Mouse (Mus musculus) heart, postnatal 0 days (tissue): Measurements from ENCODE around the gene Olfml1. TPM values are rescaled to one million over a fixed set of nuclear protein-coding genes. Genes with fewer than 3 reads are reported as not detected.

Source experiments
- ATAC-seq: fragments of 200-750 bp; cut with Nextera tagmentation; 2 replicates; pipeline ENCODE4 v1.8.0; 2017; ENCODE audit warnings: low read depth, moderate number of reproducible peaks, moderate library complexity; ENCODE audit not compliant: insufficient read depth
- DNase-seq: peaks from one replicate; pipeline ENCODE4 v3.0.0-alpha.2; 2016; ENCODE audit warnings: low spot score
- H3K27ac ChIP-seq: fragments of 300-500 bp; sonication (generic); 2 replicates; pipeline ENCODE4 v1.5.1; 2014; ENCODE audit warnings: low read depth, mild to moderate bottlenecking
- H3K27me3 ChIP-seq: fragments of 300-500 bp; sonication (generic); 2 replicates; pipeline ENCODE4 v1.6.1; 2014; ENCODE audit warnings: low read length, mixed read lengths; ENCODE audit not compliant: control insufficient read depth, insufficient read depth
- H3K36me3 ChIP-seq: fragments of 300-500 bp; sonication (generic); replicated peaks from 2 replicates; pipeline ENCODE4 v1.6.1; 2014; ENCODE audit warnings: low read length, mixed read lengths; ENCODE audit not compliant: control insufficient read depth, insufficient read depth
- H3K4me1 ChIP-seq: fragments of 300-500 bp; sonication (generic); 2 replicates; pipeline ENCODE4 v1.6.1; 2014; ENCODE audit warnings: antibody characterized with exemption; ENCODE audit not compliant: control insufficient read depth, insufficient read depth
- H3K4me2 ChIP-seq: fragments of 300-500 bp; sonication (generic); 2 replicates; pipeline ENCODE4 v1.6.1; 2014; ENCODE audit warnings: low read depth, mild to moderate bottlenecking, low read length, moderate library complexity
- H3K4me3 ChIP-seq: fragments of 300-500 bp; sonication (generic); 2 replicates; pipeline ENCODE4 v1.5.1; 2014; ENCODE audit warnings: low read depth, low read length
- H3K9ac ChIP-seq: fragments of 300-500 bp; sonication (generic); replicated peaks from 2 replicates; pipeline ENCODE4 v1.6.1; 2014; ENCODE audit warnings: low read depth, low read length, mixed read lengths
- H3K9me3 ChIP-seq: fragments of 300-500 bp; sonication (generic); replicated peaks from 2 replicates; pipeline ENCODE4 v1.6.1; 2016; ENCODE audit warnings: low read length; ENCODE audit not compliant: control insufficient read depth
- CTCF ChIP-seq: IDR thresholded peaks from 2 replicates; pipeline ENCODE4 v1.5.1; 2016; ENCODE audit warnings: antibody characterized with exemption, control low read depth, low read depth
- EP300 ChIP-seq: IDR thresholded peaks from 2 replicates; pipeline ENCODE4 v1.6.1; 2016; ENCODE audit warnings: antibody characterized with exemption, low read depth
- WGBS: fragments of 180-500 bp; shearing (Covaris S2); extraction: QIAGEN DNeasy Blood & Tissue Kit; methylation state at CpG from one replicate; pipeline ENCODE4 v1.1.7; 2014; 5-methylcytosine and 5-hydroxymethylcytosine counted together
- polyA plus RNA-seq: library from polyadenylated mRNA; unstranded; fragments of >200 nt; fragmentation: Nextera tagmentation; extraction: Ambion mirVana; gene quantifications from 2 replicates; pipeline ENCODE4 v1.2.1, GENCODE M21; 2015
- total RNA-seq: library from RNA; depleted of rRNA; stranded (reverse); fragments of >200 nt; gene quantifications from 2 replicates; pipeline ENCODE4 v1.2.3, GENCODE M21; 2014; ENCODE audit warnings: low replicate concordance

Gene Olfml1
- total and polyA plus RNA-seq, 2 experiments from 2014 or later = 2.9 to 5.1 TPM

DNA sequence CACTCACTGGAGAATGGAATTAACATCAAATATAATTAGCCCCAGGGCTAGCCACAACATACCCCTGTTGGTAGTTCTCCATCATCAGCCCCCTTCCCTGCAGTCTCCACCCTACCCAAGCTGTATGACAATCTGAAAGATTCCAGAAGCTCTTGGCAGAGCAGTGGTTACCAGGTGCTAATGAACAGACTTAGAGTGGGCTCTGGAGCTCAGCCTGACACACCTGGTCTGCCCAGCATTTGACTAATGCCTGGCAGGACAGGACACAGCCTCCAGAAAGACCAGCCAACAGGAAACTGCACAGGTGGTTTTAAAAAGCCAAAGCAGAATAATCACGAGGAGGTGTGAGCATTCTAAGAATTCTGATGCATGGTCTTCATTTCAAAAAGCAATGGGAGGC is 13.8 kb upstream of the Olfml1 start:
- Histone ChIP-seq H3K27me3 (no peaks in the 10 kb centered on the region), H3K9ac (no peak overlapping the region), H3K4me3 (no peak overlapping the region), H3K4me1 (no peaks in the 10 kb centered on the region), H3K27ac (no peak overlapping the region), H3K4me2 (no peak overlapping the region), H3K36me3 (no peaks in the 10 kb centered on the region), H3K9me3 (no peaks in the 10 kb centered on the region)
- no peak for DNase-seq
- TF ChIP-seq CTCF = no peak
- no peak for TF ChIP-seq EP300
- ATAC-seq = no peak
- 53% methylated on average over 1 of the region's 1 CpGs for WGBS

DNA sequence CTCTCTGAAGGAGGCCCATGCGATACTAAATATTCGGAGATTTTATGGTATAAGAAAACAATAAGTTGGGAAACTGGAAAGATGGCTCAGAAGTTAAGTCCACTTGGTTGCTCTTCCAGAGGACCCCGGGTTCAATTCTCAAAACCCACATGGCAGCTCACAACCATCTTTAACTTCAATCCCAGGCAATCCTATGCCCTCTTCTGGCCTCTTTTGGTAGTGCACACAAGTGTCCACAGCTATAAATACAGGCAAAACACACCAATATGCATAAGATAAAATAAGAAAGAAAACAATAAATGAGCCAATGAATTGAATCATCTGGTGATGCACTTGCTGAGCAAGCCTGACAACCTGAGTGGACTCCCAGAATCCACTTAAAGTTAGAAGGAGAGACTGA is 11.3 kb upstream of the Olfml1 start:
- Histone ChIP-seq H3K27me3 (no peaks in the 10 kb centered on the region), H3K4me3 (no peak overlapping the region), H3K27ac (no peak overlapping the region), H3K9ac (no peak overlapping the region), H3K4me1 (no peaks in the 10 kb centered on the region), H3K36me3 (no peaks in the 10 kb centered on the region), H3K4me2 (no peak overlapping the region), H3K9me3 (no peaks in the 10 kb centered on the region)
- WGBS = 79% methylated on average over 3 of the region's 3 CpGs
- DNase-seq = no peak
- TF ChIP-seq CTCF (peak; percentile 31; the same call in 1 of the 2 replicates), EP300 (no peak)
- no peak for ATAC-seq

DNA sequence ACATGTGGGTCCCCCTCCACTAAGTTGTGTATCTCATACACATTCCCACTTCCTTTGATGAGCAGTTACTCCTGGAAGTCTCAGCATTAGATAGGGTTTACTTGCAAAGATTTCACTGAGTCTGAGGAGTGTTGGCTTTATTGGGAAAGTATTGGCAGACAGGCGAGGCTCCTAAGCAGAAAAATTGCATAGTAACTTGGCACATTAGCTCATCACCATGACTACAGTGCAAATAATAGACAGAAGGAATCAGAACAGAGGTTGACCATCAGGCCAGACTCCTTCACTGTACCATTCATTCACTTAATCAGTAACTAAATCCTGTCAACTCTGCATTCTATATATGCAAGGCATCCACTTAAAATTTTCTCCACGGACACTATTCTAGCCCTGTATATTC is 6.6 kb upstream of the Olfml1 start:
- no peak for DNase-seq
- 49% methylated on average over 2 of the region's 2 CpGs for WGBS
- no peaks in the 10 kb centered on the region for H3K9me3 ChIP-seq

DNA sequence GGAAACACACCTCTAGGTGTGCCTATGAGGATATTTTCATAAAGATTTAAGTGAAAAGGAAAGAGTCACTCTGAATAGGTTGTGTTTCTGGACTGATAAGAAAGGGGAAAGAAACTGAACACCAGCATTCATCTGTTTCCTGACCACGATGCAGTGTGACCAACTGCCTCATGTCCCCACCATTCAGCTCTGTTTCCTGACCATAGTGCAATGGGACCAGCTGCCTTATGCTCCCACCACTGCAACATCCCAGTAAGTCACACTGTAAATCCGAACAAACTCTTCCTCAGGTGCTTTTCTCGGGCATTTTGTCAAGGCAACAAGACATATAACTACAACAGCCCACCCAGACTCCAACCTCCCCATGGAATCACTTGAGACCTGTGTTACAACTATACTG is 5.7 kb upstream of the Olfml1 start:
- Histone ChIP-seq H3K27ac (no peak overlapping the region), H3K4me1 (no peaks in the 10 kb centered on the region), H3K4me3 (no peak overlapping the region), H3K4me2 (no peak overlapping the region), H3K36me3 (no peaks in the 10 kb centered on the region), H3K9me3 (no peaks in the 10 kb centered on the region), H3K27me3 (no peaks in the 10 kb centered on the region), H3K9ac (no peak overlapping the region)
- TF ChIP-seq CTCF = no peak
- TF ChIP-seq EP300 = no peak
- DNase-seq (no peak), ATAC-seq (no peak)
- 56% methylated on average over 3 of the region's 3 CpGs for WGBS

More for the DNA sequence above, 6.6 kb upstream of the Olfml1 start:
- Histone ChIP-seq H3K4me1 (no peaks in the 10 kb centered on the region), H3K9ac (no peak overlapping the region), H3K36me3 (no peaks in the 10 kb centered on the region), H3K4me2 (no peak overlapping the region), H3K27ac (no peak overlapping the region), H3K27me3 (no peaks in the 10 kb centered on the region), H3K4me3 (no peak overlapping the region)
- no peak for ATAC-seq
- TF ChIP-seq EP300 (no peak), CTCF (no peak)

DNA sequence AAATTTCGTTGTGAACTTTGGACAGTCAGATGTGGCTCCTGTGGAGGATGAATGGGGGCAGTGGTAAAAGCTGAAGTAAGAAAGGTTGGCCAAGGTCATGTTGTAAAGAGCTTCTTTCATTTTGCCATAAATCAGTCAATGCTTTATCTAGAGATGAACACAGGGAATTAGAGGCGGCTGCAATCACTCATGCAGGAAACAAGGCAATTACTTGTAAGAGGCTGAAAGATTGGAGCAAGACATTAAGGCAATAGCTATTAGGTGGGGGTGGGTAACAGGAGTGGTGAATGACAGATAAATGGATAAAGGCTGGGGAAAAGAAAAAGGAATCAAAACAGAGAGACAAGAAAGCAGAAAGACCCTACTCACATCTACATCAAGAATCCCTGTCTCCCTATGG is 3.5 kb upstream of the Olfml1 start:
- DNase-seq (no peak), ATAC-seq (no peak)
- no peak for TF ChIP-seq CTCF
- no peak for TF ChIP-seq EP300
- 59% methylated on average over 2 of the region's 2 CpGs for whole genome bisulfite sequencing
- Histone ChIP-seq H3K36me3 (no peaks in the 10 kb centered on the region), H3K9ac (no peak overlapping the region), H3K27ac (no peak overlapping the region), H3K4me3 (no peak overlapping the region), H3K4me2 (no peak overlapping the region), H3K27me3 (no peaks in the 10 kb centered on the region), H3K9me3 (no peaks in the 10 kb centered on the region), H3K4me1 (no peaks in the 10 kb centered on the region)

DNA sequence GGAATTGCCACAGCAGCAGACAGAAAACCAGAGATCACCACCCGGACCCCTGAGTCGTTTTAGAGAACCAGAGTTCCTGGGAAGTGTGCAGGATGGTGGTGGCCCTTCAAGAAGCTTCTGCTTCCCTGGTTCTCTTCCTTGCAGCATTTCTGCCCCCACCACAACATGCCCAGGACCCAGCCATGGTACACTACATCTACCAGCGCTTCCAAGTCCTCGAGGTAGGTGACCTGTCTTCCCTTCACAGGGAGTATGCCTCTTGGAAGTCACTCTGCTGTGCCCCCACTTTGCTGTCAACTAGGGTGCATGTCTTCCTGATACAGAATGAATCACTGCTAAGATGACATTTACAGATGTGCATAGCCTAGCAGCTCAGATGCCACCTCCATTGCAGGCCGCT is 428 bp downstream of the Olfml1 start:
- no peaks in the 10 kb centered on the region for H3K9me3 ChIP-seq
- H3K9ac ChIP-seq = no peak overlapping the region
- H3K4me2 ChIP-seq = peak overlapping the region; percentile 24
- DNase-seq (no peak), ATAC-seq (no peak)
- H3K36me3 ChIP-seq = no peaks in the 10 kb centered on the region
- no peaks in the 10 kb centered on the region for H3K27me3 ChIP-seq
- H3K27ac ChIP-seq = peak overlapping the region; percentile 56
- 64% methylated on average over 5 of the region's 5 CpGs for WGBS
- TF ChIP-seq EP300 (no peak), CTCF (no peak)
- no peaks in the 10 kb centered on the region for H3K4me1 ChIP-seq
- peak overlapping the region; percentile 26 for H3K4me3 ChIP-seq
